Mouse (Mus musculus) E14TG2a.4 (cell line): ENCODE results near the gene Hist1h3f.

ENCODE experiments used
- CTCF ChIP-seq: conservative IDR thresholded peaks from 2 replicates; pipeline ENCODE4 v1.5.1; 2014; ENCODE audit warnings: low read length
- NANOG ChIP-seq: IDR thresholded peaks from 2 replicates; pipeline ENCODE4 v1.6.1; 2014; ENCODE audit warnings: borderline replicate concordance, low read length, mixed read lengths

- TF ChIP-seq CTCF (no peak), NANOG (no peak)
These were observed 9.1 kb downstream of the Hist1h3f start, which contains the start of gene Hist1h1d for GRCm38 (mm10) chr13:23552962-23553361.
